Comparison of ENCODE assay signal across 1 mouse cellular context in genomic region chr11:51544413-51544812, GRCm38 (mm10).
TF ChIP-seq lines count a peak whose summit lies in the region.

No protein-coding gene starts in this region.

TF ChIP-seq in MEL, 35 proteins besides CTCF, POLR2A, EP300 and RAD21 (continued from another document):
- TF ChIP-seq ZNF384 (IDR thresholded peaks at IDR 0.05; ENCODE audit: low read depth, low read length) (no peak), SIN3A (IDR thresholded peaks at IDR 0.05; ENCODE audit: low read length) (peak; percentile 55), POLR2AphosphoS5 (IDR thresholded peaks at IDR 0.05; ENCODE audit: borderline replicate concordance, low read depth, low read length) (no peak), NELFE (IDR thresholded peaks at IDR 0.05; ENCODE audit: low read depth, low read length) (no peak), SMC3 (IDR thresholded peaks at IDR 0.05; ENCODE audit: low read depth, low read length) (no peak), MAZ (IDR thresholded peaks at IDR 0.05; ENCODE audit: low read depth, low read length) (peak; percentile 73; the same call in 1 of the 2 replicates), TCF12 (IDR thresholded peaks at IDR 0.05; ENCODE audit: low read depth, low read length) (peak; percentile 98), MXI1 (IDR thresholded peaks at IDR 0.05; ENCODE audit: low read depth, low read length) (no peak), CHD2 (IDR thresholded peaks at IDR 0.05; ENCODE audit: low read length) (no peak), ZKSCAN1 (IDR thresholded peaks at IDR 0.05; ENCODE audit: low read depth, low read length) (no peak), GABPA (IDR thresholded peaks at IDR 0.05; ENCODE audit: low read depth, low read length) (no peak), HCFC1 (IDR thresholded peaks at IDR 0.05; ENCODE audit: low read depth, low read length) (peak; percentile 51; the same call in 1 of the 2 replicates), NRF1 (IDR thresholded peaks at IDR 0.05; ENCODE audit: insufficient read depth, low read depth, low read length, poor library complexity, severe bottlenecking) (no peak), ZC3H11A (IDR thresholded peaks at IDR 0.05; ENCODE audit: low read depth, low read length) (no peak), UBTF (IDR thresholded peaks at IDR 0.05; ENCODE audit: borderline replicate concordance, insufficient read depth, low read depth, low read length) (0 out of 2 replicates have a peak, but pooled peaks have one; percentile 93), RCOR1 (IDR thresholded peaks at IDR 0.05; ENCODE audit: low read depth, low read length) (peak; percentile 96), E2F4 (IDR thresholded peaks at IDR 0.05; ENCODE audit: borderline replicate concordance, low read depth, low read length) (no peak), ZMIZ1 (IDR thresholded peaks at IDR 0.05; ENCODE audit: low read depth, low read length) (no peak), TBP (IDR thresholded peaks at IDR 0.05; ENCODE audit: low read depth, low read length) (peak; percentile 81), USF2 (IDR thresholded peaks at IDR 0.05; ENCODE audit: borderline replicate concordance in 1 of 2, insufficient read depth in 1 of 2, low read depth in 1 of 2, low read length in 2 of 2) (no peak), POLR2AphosphoS2 (IDR thresholded peaks at IDR 0.05; ENCODE audit: low read length) (no peak), MAX (IDR thresholded peaks at IDR 0.05; ENCODE audit: low read length) (no peak), TAL1 (IDR thresholded peaks at IDR 0.05; ENCODE audit: low read length) (peak; percentile 94), MEF2A (IDR thresholded peaks at IDR 0.05; ENCODE audit: extremely low read depth, insufficient replicate concordance, low read depth, low read length, poor library complexity, severe bottlenecking) (no peak), USF1 (IDR thresholded peaks at IDR 0.05; ENCODE audit: low read depth, low read length) (no peak), ELF1 (IDR thresholded peaks at IDR 0.05; ENCODE audit: low read depth, low read length) (0 out of 2 replicates have a peak, but pooled peaks have one; percentile 34), MYB (IDR thresholded peaks at IDR 0.05; ENCODE audit: low read depth, low read length) (no peak), KAT2A (conservative IDR thresholded peaks at IDR 0.05; ENCODE audit: low read depth, low read length) (no peak), BHLHE40 (IDR thresholded peaks at IDR 0.05; ENCODE audit: borderline replicate concordance, low read depth, low read length) (no peak), ETS1 (IDR thresholded peaks at IDR 0.05; ENCODE audit: low read depth, low read length) (peak; percentile 80), CHD1 (IDR thresholded peaks at IDR 0.05; ENCODE audit: low read depth, low read length) (no peak), MYC (IDR thresholded peaks at IDR 0.05; ENCODE audit: low read depth, low read length) (no peak)
